Mouse (Mus musculus) lung, adult 2 months (tissue): ENCODE data around the gene Mpped1.

Experiments
- CTCF ChIP-seq: fragments of 200-500 bp; IDR thresholded peaks from 2 replicates; pipeline ENCODE4 v1.5.1; 2011; ENCODE audit warnings: mild to moderate bottlenecking, low read length, control low read depth; ENCODE audit not compliant: insufficient read depth
- POLR2A ChIP-seq: fragments of 200-500 bp; IDR thresholded peaks from 2 replicates; pipeline ENCODE4 v1.6.1; 2011; ENCODE audit warnings: low read depth, mild to moderate bottlenecking, control low read depth, low read length, borderline replicate concordance; ENCODE audit errors: extremely low read depth

- TF ChIP-seq CTCF (no peak), POLR2A (no peak)
Measured at GRCm38 (mm10) chr15:83877898-83878297, 98.6 kb downstream of the Mpped1 start.
